Mouse (Mus musculus) MEL (cell line): ENCODE results near the gene Timm22.

Experiments
- BHLHE40 ChIP-seq: IDR thresholded peaks from 2 replicates; pipeline ENCODE4 v1.6.1; 2012; ENCODE audit warnings: low read depth, mild to moderate bottlenecking, inconsistent platforms, low read length, improper control_type of control experiment, borderline replicate concordance
- CTCF ChIP-seq, 3 experiments: IDR thresholded peaks in 2 of 3; conservative IDR thresholded peaks in 1 of 3; 2 replicates each; pipeline ENCODE4 v1.5.1; 2011 to 2012; ENCODE audit warnings: low read length in 3 of 3, low read depth in 2 of 3, mild to moderate bottlenecking in 2 of 3, improper control_type of control experiment in 1 of 3, inconsistent platforms in 1 of 3, mixed read lengths in 1 of 3, moderate library complexity in 1 of 3; ENCODE audit not compliant: control insufficient read depth in 1 of 3, insufficient read depth in 1 of 3, poor library complexity in 1 of 3, severe bottlenecking in 1 of 3
- ELF1 ChIP-seq: IDR thresholded peaks from 2 replicates; pipeline ENCODE4 v1.6.1; 2014; ENCODE audit warnings: low read depth, mild to moderate bottlenecking, inconsistent platforms, low read length, improper control_type of control experiment, moderate library complexity
- GATA1 ChIP-seq: IDR thresholded peaks from 2 replicates; pipeline ENCODE4 v1.6.1; 2011; ENCODE audit warnings: low read depth, low read length, improper control_type of control experiment
- MEF2A ChIP-seq: IDR thresholded peaks from 2 replicates; pipeline ENCODE4 v1.6.1; 2014; ENCODE audit warnings: low read depth, mild to moderate bottlenecking, inconsistent platforms, low read length, improper control_type of control experiment; ENCODE audit not compliant: poor library complexity, insufficient replicate concordance, severe bottlenecking; ENCODE audit errors: extremely low read depth
- MYC ChIP-seq: IDR thresholded peaks from 2 replicates; pipeline ENCODE4 v1.6.1; 2011; ENCODE audit warnings: low read depth, mild to moderate bottlenecking, low read length, improper control_type of control experiment, moderate library complexity
- NRF1 ChIP-seq: IDR thresholded peaks from 2 replicates; pipeline ENCODE4 v1.6.1; 2014; ENCODE audit warnings: low read depth, mild to moderate bottlenecking, inconsistent platforms, low read length, improper control_type of control experiment, moderate library complexity; ENCODE audit not compliant: poor library complexity, insufficient read depth, severe bottlenecking
- POLR2A ChIP-seq, 2 experiments: IDR thresholded peaks; 2 replicates each; pipeline ENCODE4 v1.6.1; 2011 to 2012; ENCODE audit warnings: low read length in 2 of 2, mild to moderate bottlenecking in 2 of 2, control low read depth in 1 of 2, improper control_type of control experiment in 1 of 2, low read depth in 1 of 2, moderate library complexity in 1 of 2; ENCODE audit not compliant: control insufficient read depth in 1 of 2, insufficient read depth in 1 of 2, poor library complexity in 1 of 2
- USF1 ChIP-seq: IDR thresholded peaks from 2 replicates; pipeline ENCODE4 v1.6.1; 2014; ENCODE audit warnings: low read depth, mild to moderate bottlenecking, inconsistent platforms, low read length, improper control_type of control experiment, moderate library complexity
- ZC3H11A ChIP-seq: IDR thresholded peaks from 2 replicates; pipeline ENCODE4 v1.6.1; 2012; ENCODE audit warnings: low read depth, mild to moderate bottlenecking, inconsistent platforms, low read length, improper control_type of control experiment
- ZNF384 ChIP-seq: IDR thresholded peaks from 2 replicates; pipeline ENCODE4 v1.6.1; 2012; ENCODE audit warnings: low read depth, mild to moderate bottlenecking, inconsistent platforms, low read length, improper control_type of control experiment

GRCm38 (mm10) chr11:76418423-76418822 lies 11.7 kb downstream of the Timm22 start:
- TF ChIP-seq MYC = no peak
- no peak for TF ChIP-seq ZNF384
- no peak for TF ChIP-seq NRF1
- TF ChIP-seq POLR2A (IDR thresholded peaks at IDR 0.05; ENCODE audit: control insufficient read depth in 1 of 2, insufficient read depth in 1 of 2, low read depth in 1 of 2, low read length in 2 of 2, poor library complexity in 1 of 2) = no peak
- no peak for TF ChIP-seq ZC3H11A
- TF ChIP-seq CTCF (IDR thresholded peaks at IDR 0.05 in 2 of 3, conservative IDR thresholded peaks at IDR 0.05 in 1 of 3; ENCODE audit: control insufficient read depth in 1 of 3, insufficient read depth in 1 of 3, low read depth in 2 of 3, low read length in 3 of 3, poor library complexity in 1 of 3, severe bottlenecking in 1 of 3) = no peak
- TF ChIP-seq MEF2A = no peak
- no peak for TF ChIP-seq GATA1
- TF ChIP-seq BHLHE40 = no peak
- TF ChIP-seq ELF1 = no peak
- no peak for TF ChIP-seq USF1
